Mouse (Mus musculus) limb, embryonic 14.5 days (tissue): ENCODE data around the gene Ppp1r7. TPM values are rescaled to one million over a fixed set of nuclear protein-coding genes. Genes with fewer than 3 reads are reported as not detected.

Experiments used
- ATAC-seq: fragments of 200-750 bp; cut with Nextera tagmentation; 2 replicates; pipeline ENCODE4 v1.8.0; 2017; ENCODE audit warnings: low read depth, moderate number of reproducible peaks, moderate TSS enrichment; ENCODE audit not compliant: low FRiP score
- DNase-seq: peaks from one replicate; pipeline ENCODE4 v3.0.0-alpha.2; 2015; ENCODE audit warnings: low spot score
- H3K27ac ChIP-seq: fragments of 300-500 bp; sonication (generic); replicated peaks from 2 replicates; pipeline ENCODE4 v1.5.1; 2014; ENCODE audit warnings: low read depth, mild to moderate bottlenecking, low read length, moderate library complexity, mixed read lengths
- H3K27me3 ChIP-seq: fragments of 300-500 bp; sonication (generic); 2 replicates; pipeline ENCODE4 v1.6.1; 2014; ENCODE audit warnings: low read length, mixed read lengths; ENCODE audit not compliant: control insufficient read depth, insufficient read depth
- H3K36me3 ChIP-seq: fragments of 300-500 bp; sonication (generic); 2 replicates; pipeline ENCODE4 v1.6.1; 2014; ENCODE audit warnings: mild to moderate bottlenecking, low read length, moderate library complexity, mixed read lengths; ENCODE audit not compliant: control insufficient read depth, insufficient read depth
- H3K4me1 ChIP-seq: fragments of 300-500 bp; sonication (generic); 2 replicates; pipeline ENCODE4 v1.6.1; 2014; ENCODE audit warnings: antibody characterized with exemption, low read length, mixed read lengths; ENCODE audit not compliant: control insufficient read depth, insufficient read depth
- H3K4me2 ChIP-seq: fragments of 300-500 bp; sonication (generic); replicated peaks from 2 replicates; pipeline ENCODE4 v1.6.1; 2014; ENCODE audit warnings: low read depth, mild to moderate bottlenecking, low read length, moderate library complexity; ENCODE audit not compliant: severe bottlenecking
- H3K4me3 ChIP-seq: fragments of 300-500 bp; sonication (generic); replicated peaks from 2 replicates; pipeline ENCODE4 v1.5.1; 2014; ENCODE audit warnings: low read length
- H3K9ac ChIP-seq: fragments of 300-500 bp; sonication (generic); 2 replicates; pipeline ENCODE4 v1.6.1; 2014; ENCODE audit warnings: mild to moderate bottlenecking, low read depth, low read length, moderate library complexity; ENCODE audit not compliant: severe bottlenecking
- H3K9me3 ChIP-seq: fragments of 300-500 bp; sonication (generic); 2 replicates; pipeline ENCODE4 v1.6.1; 2016; ENCODE audit warnings: low read length; ENCODE audit not compliant: control insufficient read depth
- POLR2A ChIP-seq: fragments of 200-500 bp; IDR thresholded peaks from 2 replicates; pipeline ENCODE4 v1.8.0; 2012; ENCODE audit warnings: inconsistent platforms, mild to moderate bottlenecking, moderate library complexity, borderline replicate concordance; ENCODE audit not compliant: insufficient read depth, insufficient read length; ENCODE audit errors: extremely low read depth
- WGBS: fragments of 180-500 bp; shearing (Covaris S2); extraction: QIAGEN DNeasy Blood & Tissue Kit; methylation state at CpG from one replicate; pipeline ENCODE4 v1.1.7; 2014; 5-methylcytosine and 5-hydroxymethylcytosine counted together
- polyA plus RNA-seq, 2 experiments: library from polyadenylated mRNA; depleted of rRNA in 1 of 2; stranded (reverse) in 1 of 2; unstranded in 1 of 2; fragments of >200 nt; fragmentation: Nextera tagmentation in 1 of 2; extraction: Ambion mirVana in 1 of 2; gene quantifications; 2 replicates each; pipeline versions ENCODE4 v1.2.1 to v1.2.3; 2012 to 2014

Ppp1r7 gene
- polyA plus RNA-seq, 2 experiments: 10.9 to 41.9 TPM

- ATAC-seq: no peak
- DNase-seq: no peak
- no peak overlapping the region for H3K27ac ChIP-seq
- H3K27me3 ChIP-seq: no peaks in the 10 kb centered on the region
- WGBS: 89% methylated on average over 2 of the region's 2 CpGs
- no peak overlapping the region for H3K9ac ChIP-seq
- no peak overlapping the region for H3K4me2 ChIP-seq
- H3K4me3 ChIP-seq: no peak overlapping the region
- H3K36me3 ChIP-seq: peaks cover 76% of the 10 kb centered on the region
- H3K4me1 ChIP-seq: no peaks in the 10 kb centered on the region
- no peaks in the 10 kb centered on the region for H3K9me3 ChIP-seq
- no peak for TF ChIP-seq POLR2A
Measured at GRCm38 (mm10) chr1:93352724-93353123, 10.1 kb downstream of the Ppp1r7 start.

GRCm38 (mm10) chr1:93362661-93363060 lies 20.0 kb downstream of the Ppp1r7 start:
- H3K4me3 ChIP-seq: no peak overlapping the region
- TF ChIP-seq POLR2A: no peak
- no peak overlapping the region for H3K27ac ChIP-seq
- no peaks in the 10 kb centered on the region for H3K4me1 ChIP-seq
- H3K9ac ChIP-seq: no peak overlapping the region
- no peak for DNase-seq
- ATAC-seq: no peak
- H3K4me2 ChIP-seq: no peak overlapping the region
- peaks cover 71% of the 10 kb centered on the region for H3K36me3 ChIP-seq
- H3K9me3 ChIP-seq: no peaks in the 10 kb centered on the region
- no peaks in the 10 kb centered on the region for H3K27me3 ChIP-seq
- 85% methylated on average over 4 of the region's 4 CpGs for WGBS

GRCm38 (mm10) chr1:93365641-93366040 lies 23.0 kb downstream of the Ppp1r7 start:
- Histone ChIP-seq H3K4me3 (no peak overlapping the region), H3K27ac (no peak overlapping the region), H3K27me3 (no peaks in the 10 kb centered on the region), H3K4me1 (no peaks in the 10 kb centered on the region), H3K4me2 (no peak overlapping the region), H3K9ac (no peak overlapping the region), H3K9me3 (no peaks in the 10 kb centered on the region), H3K36me3 (peaks cover 50% of the 10 kb centered on the region)
- no peak for ATAC-seq
- TF ChIP-seq POLR2A: no peak
- 92% methylated on average over 6 of the region's 6 CpGs for WGBS
- no peak for DNase-seq

DNA sequence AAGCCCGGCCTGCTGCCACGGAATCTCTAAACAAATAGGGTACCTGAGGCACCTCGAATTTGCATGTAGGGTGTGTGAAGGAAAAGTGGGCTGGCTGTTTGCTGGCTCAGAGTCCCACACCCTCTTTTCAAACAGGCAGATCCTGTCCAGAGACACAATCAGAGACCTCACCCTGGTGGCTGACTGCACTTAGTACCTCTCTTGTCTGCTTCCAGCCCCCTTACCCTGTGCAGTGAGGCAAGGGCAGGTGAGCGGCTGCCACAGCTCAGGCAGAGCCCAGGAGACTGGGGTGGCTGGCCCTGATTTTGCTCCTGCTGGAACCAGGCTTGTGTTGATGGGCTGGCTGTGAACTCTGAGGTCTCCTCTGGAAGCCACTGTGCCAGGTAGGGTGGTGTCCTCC lies 31.0 kb downstream of the Ppp1r7 start, which contains the start of gene Ano7:
TSS of gene Ano7 (plus strand) at position 266 of the 400 bp plus-strand sequence.
- no peaks in the 10 kb centered on the region for H3K9me3 ChIP-seq

GRCm38 (mm10) chr1:93377307-93377706 lies 34.7 kb downstream of the Ppp1r7 start:
- WGBS: 67% methylated on average over 5 of the region's 5 CpGs
- no peak for TF ChIP-seq POLR2A
- Histone ChIP-seq H3K9me3 (no peaks in the 10 kb centered on the region), H3K27me3 (no peaks in the 10 kb centered on the region), H3K4me1 (no peaks in the 10 kb centered on the region), H3K36me3 (no peaks in the 10 kb centered on the region), H3K4me3 (no peak overlapping the region), H3K4me2 (no peak overlapping the region), H3K27ac (no peak overlapping the region), H3K9ac (no peak overlapping the region)
- DNase-seq: no peak
- ATAC-seq: no peak

More for the DNA sequence above, 31.0 kb downstream of the Ppp1r7 start, which contains the start of gene Ano7:
- H3K36me3 ChIP-seq: no peaks in the 10 kb centered on the region
- no peak within 1 kb of the TSS for H3K27ac ChIP-seq
- ATAC-seq (no peak), DNase-seq (no peak)
- TF ChIP-seq POLR2A: no peak
- H3K4me3 ChIP-seq: no peak within 1 kb of the TSS
- no peaks in the 10 kb centered on the region for H3K27me3 ChIP-seq
- 63% methylated on average over 4 of the region's 4 CpGs for WGBS
- H3K9ac ChIP-seq: no peak within 1 kb of the TSS
- H3K4me1 ChIP-seq: no peaks in the 10 kb centered on the region
- H3K4me2 ChIP-seq: no peak within 1 kb of the TSS

GRCm38 (mm10) chr1:93379117-93379516 lies 36.5 kb downstream of the Ppp1r7 start:
- Histone ChIP-seq H3K27me3 (no peaks in the 10 kb centered on the region), H3K9me3 (no peaks in the 10 kb centered on the region), H3K4me3 (no peak overlapping the region), H3K36me3 (no peaks in the 10 kb centered on the region), H3K27ac (no peak overlapping the region), H3K4me2 (no peak overlapping the region), H3K4me1 (no peaks in the 10 kb centered on the region), H3K9ac (no peak overlapping the region)
- ATAC-seq (no peak), DNase-seq (no peak)
- no peak for TF ChIP-seq POLR2A
- 79% methylated on average over 5 of the region's 5 CpGs for WGBS
